21 mouse cellular contexts compared by ENCODE assay signal in genomic region chr4:141954770-141955720, GRCm38 (mm10). TPM values are rescaled to one million over a fixed set of nuclear protein-coding genes. Genes with fewer than 3 reads are reported as not detected.
DNase-seq lines count a peak whose midpoint lies in the region; ATAC-seq and TF ChIP-seq lines count a peak whose summit lies in the region.
"Had no signal": no experiment of that assay in that cellular context is flagged by ENCODE, and none has a peak within 500 bp of the region (broad histone marks: within the 10 kb centered on the region; RNA-seq: fewer than 3 reads in every experiment).

No protein-coding gene starts in this region.

- TF ChIP-seq EP300 in liver, postnatal 0 days (IDR thresholded peaks at IDR 0.05; ENCODE audit: low read depth), result no peak

- H3K27ac ChIP-seq in liver, postnatal 0 days (ENCODE audit: low read depth), result no peak overlapping the region
- H3K27ac ChIP-seq in liver, embryonic 12.5 days, result no peak overlapping the region
- H3K27ac ChIP-seq: forebrain, embryonic 15.5 days; kidney, embryonic 15.5 days; limb, embryonic 13.5 days had no signal

- no peak for TF ChIP-seq CTCF in liver, postnatal 0 days (IDR thresholded peaks at IDR 0.05; ENCODE audit: low read depth)
- TF ChIP-seq CTCF in Patski (IDR thresholded peaks at IDR 0.05), result no peak

- H3K9ac ChIP-seq in liver, postnatal 0 days (replicated peaks), result no peak overlapping the region
- no peak overlapping the region for H3K9ac ChIP-seq in liver, embryonic 12.5 days
- H3K9ac ChIP-seq: forebrain, embryonic 15.5 days; kidney, embryonic 15.5 days; limb, embryonic 13.5 days had no signal

- H3K4me2 ChIP-seq in liver, postnatal 0 days (ENCODE audit: low read depth, low read length), result no peak overlapping the region
- no peak overlapping the region for H3K4me2 ChIP-seq in liver, embryonic 12.5 days
- H3K4me2 ChIP-seq: forebrain, embryonic 15.5 days; kidney, embryonic 15.5 days; limb, embryonic 13.5 days had no signal

- POLR2A ChIA-PET in Patski (lab: Charles Lee), result interaction anchor here (0.9 kb wide), 1 partner anchor 89 kb away, joined by 5 read pairs; no protein-coding TSS in a partner anchor

- H3K36me3 ChIP-seq in liver, postnatal 0 days (replicated peaks; ENCODE audit: insufficient read depth, low read length), result no peaks in the 10 kb centered on the region
- no peaks in the 10 kb centered on the region for H3K36me3 ChIP-seq in liver, embryonic 12.5 days
- H3K36me3 ChIP-seq: forebrain, embryonic 15.5 days; kidney, embryonic 15.5 days; limb, embryonic 13.5 days had no signal

- H3K9me3 ChIP-seq in liver, postnatal 0 days (ENCODE audit: low read length), result no peaks in the 10 kb centered on the region
- H3K9me3 ChIP-seq in liver, embryonic 12.5 days (replicated peaks), result no peaks in the 10 kb centered on the region
- H3K9me3 ChIP-seq: forebrain, embryonic 15.5 days; kidney, embryonic 15.5 days; limb, embryonic 13.5 days; megakaryocyte, embryonic 14.5 days had no signal

- in situ Hi-C loops in Patski (cut with MboI; ENCODE audit: low pct_unique_long_range_greater_than_20kb), result loop anchor here (5.0 kb wide), 2 partner anchors 98 to 148 kb away; no protein-coding TSS in a partner anchor

- CTCF ChIA-PET in Patski (lab: Charles Lee), result interaction anchor here (1.0 to 2.8 kb wide), 5 partner anchors 16 to 97 kb away, joined by 3 to 16 read pairs (median 9); no protein-coding TSS in a partner anchor

- no peaks in the 10 kb centered on the region for H3K27me3 ChIP-seq in liver, postnatal 0 days (ENCODE audit: insufficient read depth, low read length)
- peaks cover 28% of the 10 kb centered on the region for H3K27me3 ChIP-seq in liver, embryonic 12.5 days (replicated peaks)
- H3K27me3 ChIP-seq in Patski, result no peaks in the 10 kb centered on the region
- H3K27me3 ChIP-seq: kidney, embryonic 15.5 days had no signal

- H3K4me3 ChIP-seq in liver, postnatal 0 days (ENCODE audit: low read depth, low read length), result no peak overlapping the region
- H3K4me3 ChIP-seq in liver, embryonic 12.5 days, result no peak overlapping the region
- H3K4me3 ChIP-seq: forebrain, embryonic 15.5 days; kidney, embryonic 15.5 days; limb, embryonic 13.5 days; megakaryocyte, embryonic 14.5 days had no signal

- H3K4me1 ChIP-seq in liver, postnatal 0 days (ENCODE audit: insufficient read depth), result peaks cover 26% of the 10 kb centered on the region
- peaks cover 26% of the 10 kb centered on the region for H3K4me1 ChIP-seq in liver, embryonic 12.5 days

- peak; percentile 82 for DNase-seq in heart, adult 11 months
- DNase-seq in heart, postnatal 4 days, result no peak
- no peak for DNase-seq in liver, postnatal 0 days
- peak; percentile 73 for DNase-seq in Patski (ENCODE audit: low read depth, low spot score)
- DNase-seq in lung, postnatal 25 days (ENCODE audit: low spot score), result peak; percentile 75
- no peak for DNase-seq in embryo, embryonic 10.5 days (ENCODE audit: low spot score)
- DNase-seq: adrenal gland, adult 8-10 months; cerebellum, postnatal 10 days; embryo, embryonic 11 days; gastrocnemius, postnatal 36 days; kidney, postnatal 4 days; right cerebral cortex, postnatal 4 days; thymus, adult 2 months had no signal

- peak; percentile 48 for ATAC-seq in liver, postnatal 0 days
- ATAC-seq in liver, embryonic 12.5 days, result no peak
- peak; percentile 65 for ATAC-seq in Patski
- ATAC-seq: forebrain, embryonic 15.5 days; midbrain, embryonic 16.5 days had no signal

- WGBS in liver, postnatal 0 days (ENCODE audit: insufficient replicate concordance), result 65% methylated on average over 16 of the region's 16 CpGs
- 65% methylated on average over 16 of the region's 16 CpGs for WGBS in liver, embryonic 12.5 days (ENCODE audit: insufficient replicate concordance)

RNA-seq across cellular contexts. Expression of gene Fhad1, which starts 59.8 kb away (rescaled TPM):
- total RNA-seq in heart, postnatal 4 days (2021), result 1 to 10 TPM; 1.2 to 1.4 TPM
- polyA plus RNA-seq in liver, postnatal 0 days (2015; fragmentation: Nextera tagmentation; extraction: Ambion mirVana), result 0.71 and 1.0 TPM in 2 replicates
- polyA plus RNA-seq in liver, embryonic 12.5 days (2016; fragmentation: Nextera tagmentation; extraction: Ambion mirVana), result 0.61 and 0.96 TPM in 2 replicates
- polyA plus RNA-seq in Patski (2021), result 0.41 TPM
- total RNA-seq: neutrophil, adult 5-6 weeks had no signal
- polyA plus RNA-seq: liver, embryonic 16.5 days had no signal

Comparison
In these comparisons a context has a peak if more than half of its experiments do, and no peak if none do; other contexts are left out.
1. DNase-seq: peak in heart, adult 11 months (single experiment), Patski (single experiment) and lung, postnatal 25 days (single experiment); none in heart, postnatal 4 days (single experiment), liver, postnatal 0 days (single experiment) and embryo, embryonic 10.5 days (single experiment).